Mouse (Mus musculus): ENCODE data around the gene Ccdc84. TPM values are rescaled to one million over a fixed set of nuclear protein-coding genes. Genes with fewer than 3 reads are reported as not detected.
A peak's percentile ranks its signal among the peaks of the same experiment; 100 is the strongest.
"Not testable (repeated sequence)": the region's sequence is repeated elsewhere in the genome, so short reads cannot be mapped to it uniquely, and the experiment has no call there.

The Ccdc84 gene
- polyA plus RNA-seq, 1 experiment from 2014 or later = 28.7 TPM

DNA sequence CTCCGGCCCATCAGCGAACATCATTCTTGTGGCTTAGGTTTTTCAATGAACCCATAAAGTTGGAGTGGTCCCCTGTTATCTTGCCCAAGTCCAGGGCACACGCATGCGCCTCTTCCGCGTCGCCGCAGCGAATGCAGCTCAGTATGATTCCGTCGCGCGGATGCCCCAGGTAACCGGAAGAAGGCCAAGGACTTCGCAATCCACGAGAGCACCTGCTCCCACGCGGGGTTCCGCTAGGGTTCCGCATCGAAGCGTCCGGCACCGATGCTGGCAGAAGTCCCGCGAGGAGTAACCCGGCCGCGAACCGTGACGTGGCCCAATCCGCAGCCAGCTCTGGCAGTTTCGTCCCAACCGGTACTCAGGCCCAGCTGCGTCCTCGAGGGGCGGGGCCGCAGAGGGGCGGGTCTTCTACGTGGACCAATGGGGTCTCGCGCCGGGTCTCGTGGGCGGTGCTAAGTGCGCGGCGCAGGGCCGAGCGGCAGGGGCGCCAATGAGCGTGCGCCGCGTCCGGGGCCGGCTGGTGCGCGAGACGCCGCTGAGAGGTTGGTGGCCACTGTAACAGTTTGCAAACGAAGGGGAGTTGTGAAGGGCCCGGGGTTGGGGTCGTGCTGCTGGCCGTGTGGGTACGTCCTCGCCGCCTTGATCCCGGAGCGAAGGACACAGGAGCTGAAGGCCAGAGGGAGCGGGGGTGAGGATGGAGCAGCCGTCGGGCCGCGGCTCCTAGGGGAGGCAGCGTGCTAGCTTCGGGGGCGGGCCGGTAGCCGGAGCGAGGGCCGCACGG lies 39.1 kb downstream of the Ccdc84 start, which contains the start of gene Hyou1:
Hyou1 (plus strand) TSS at position 437 of the 781 bp plus-strand sequence.
- Histone ChIP-seq H3K9me3 (no peaks in the 10 kb centered on the region), H3K9ac (peak within 1 kb of the TSS; percentile 97), H3K27ac (replicated peaks) (peak within 1 kb of the TSS; percentile 95), H3K4me1 (replicated peaks) (peaks cover 31% of the 10 kb centered on the region), H3K4me3 (peak within 1 kb of the TSS; percentile 85), H3K36me3 (peaks cover 36% of the 10 kb centered on the region), H3K27me3 (no peaks in the 10 kb centered on the region), H3K4me2 (peak within 1 kb of the TSS; percentile 98)
- WGBS = under 1% methylated on average over 83 of the region's 83 CpGs
- peak; percentile 97 for ATAC-seq (ENCODE audit: low read depth)

DNA sequence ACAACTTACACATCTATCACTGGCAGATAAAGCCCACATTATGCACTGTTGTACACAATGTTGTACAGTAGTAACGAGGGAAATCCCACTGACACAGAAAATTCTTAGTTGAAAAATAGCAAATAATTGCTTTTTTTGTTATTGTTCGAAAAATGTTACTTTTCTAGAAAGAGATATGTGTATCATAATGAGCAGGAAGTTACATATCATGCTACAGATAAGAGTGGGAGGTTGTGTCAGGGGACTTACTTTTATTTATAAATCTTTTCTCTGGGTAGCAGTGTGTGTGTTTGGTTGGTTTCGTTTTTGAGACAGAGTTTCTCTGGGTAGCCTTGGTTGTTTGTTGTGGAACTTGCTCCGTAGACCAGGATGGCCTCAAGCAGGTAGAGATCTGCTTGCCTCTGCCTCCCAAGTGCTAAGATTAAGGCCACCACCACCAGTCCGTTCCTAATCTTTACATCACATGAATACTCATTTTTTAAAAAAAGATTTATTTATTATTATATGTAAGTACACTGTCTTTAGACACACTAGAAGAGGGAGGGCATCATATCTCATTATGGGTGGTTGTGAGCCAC lies 40.1 kb downstream of the Ccdc84 start:
- H3K36me3 ChIP-seq = peaks cover 26% of the 10 kb centered on the region
- peak overlapping the region; percentile 95 for H3K27ac ChIP-seq (replicated peaks)
- peak overlapping the region; percentile 80 for H3K9ac ChIP-seq
- peak; percentile 16; the same call in 1 of the 2 replicates for ATAC-seq (ENCODE audit: low read depth)
- H3K4me1 ChIP-seq (replicated peaks) = peaks cover 31% of the 10 kb centered on the region
- H3K27me3 ChIP-seq = no peaks in the 10 kb centered on the region
- H3K4me3 ChIP-seq = peak overlapping the region; percentile 85
- H3K4me2 ChIP-seq = peak overlapping the region; percentile 77
- WGBS = 88% methylated on average over 5 of the region's 5 CpGs
- no peaks in the 10 kb centered on the region for H3K9me3 ChIP-seq

DNA sequence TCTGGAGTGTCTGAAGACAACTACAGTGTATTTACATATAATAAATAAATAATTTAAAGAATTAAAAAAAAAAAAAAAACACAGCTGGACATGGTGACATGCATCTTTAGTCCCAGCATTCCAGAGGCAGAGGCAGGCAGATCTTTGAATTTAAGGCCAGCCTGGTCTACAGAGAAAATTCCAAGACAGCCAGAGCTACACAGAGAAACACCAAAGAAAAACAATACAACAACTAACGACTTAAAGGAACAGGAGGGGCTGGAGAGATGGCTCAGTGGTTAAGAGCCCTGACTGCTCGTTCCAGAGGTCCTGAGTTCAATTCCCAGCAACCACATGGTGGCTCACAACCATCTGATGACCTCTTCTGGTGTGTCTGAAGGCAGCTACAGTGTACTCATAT lies 41.0 kb downstream of the Ccdc84 start:
- WGBS = 94% methylated on average over 2 of the region's 2 CpGs
- ATAC-seq (ENCODE audit: low read depth); H3K27me3 ChIP-seq; H3K27ac ChIP-seq (replicated peaks); H3K9ac ChIP-seq; H3K9me3 ChIP-seq; H3K4me3 ChIP-seq; H3K4me2 ChIP-seq: not testable (repeated sequence)
- H3K4me1 ChIP-seq (replicated peaks) = peaks cover 31% of the 10 kb centered on the region
- peaks cover 17% of the 10 kb centered on the region for H3K36me3 ChIP-seq

DNA sequence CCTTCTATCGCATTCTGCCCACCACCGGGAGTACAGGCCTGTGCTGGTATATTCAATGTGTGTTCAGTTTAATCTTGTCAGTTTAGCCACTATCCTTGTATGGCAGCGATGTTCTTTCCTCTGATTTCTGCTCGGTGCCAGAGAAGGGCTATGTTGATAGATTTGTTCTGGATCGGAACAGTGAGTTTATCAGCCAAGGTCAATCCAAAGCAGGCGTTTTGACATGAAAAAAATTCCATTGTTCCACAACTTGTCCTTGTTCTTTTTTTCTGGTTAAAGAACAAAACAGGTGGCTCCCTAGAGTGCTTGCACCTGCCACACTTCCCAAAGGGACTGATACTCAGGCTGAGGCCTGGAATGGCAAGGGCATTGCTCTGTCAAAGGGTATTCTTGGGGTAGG lies 42.2 kb downstream of the Ccdc84 start:
- 94% methylated on average over 6 of the region's 6 CpGs for WGBS
- ATAC-seq (ENCODE audit: low read depth) = no peak
- Histone ChIP-seq H3K9me3 (no peaks in the 10 kb centered on the region), H3K36me3 (peaks cover 5% of the 10 kb centered on the region), H3K9ac (no peak overlapping the region), H3K27me3 (no peaks in the 10 kb centered on the region), H3K4me3 (no peak overlapping the region), H3K4me2 (no peak overlapping the region), H3K4me1 (replicated peaks) (peaks cover 28% of the 10 kb centered on the region), H3K27ac (replicated peaks) (no peak overlapping the region)

DNA sequence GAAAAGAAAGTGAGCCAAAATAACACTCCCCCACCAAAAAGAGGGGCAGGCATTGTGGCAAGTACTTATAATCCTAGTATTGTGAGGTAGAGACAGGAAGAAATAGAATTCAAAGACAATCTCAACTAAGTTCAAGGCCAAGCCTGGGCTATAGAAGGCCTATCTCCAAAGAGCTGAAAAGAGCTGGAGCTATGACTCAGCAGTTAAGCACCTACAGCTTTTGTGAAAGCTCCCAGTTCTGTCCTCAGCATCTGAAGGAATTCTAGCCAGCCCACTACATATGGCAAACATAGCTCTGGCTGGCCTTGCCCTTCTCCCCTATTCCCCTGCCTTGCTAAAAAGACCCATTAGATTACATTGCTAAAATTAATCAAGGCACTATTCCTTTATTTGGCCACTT lies 45.0 kb downstream of the Ccdc84 start:
- H3K4me1 ChIP-seq (replicated peaks) = peaks cover 10% of the 10 kb centered on the region
- no peak overlapping the region for H3K4me2 ChIP-seq
- H3K9ac ChIP-seq = no peak overlapping the region
- no peaks in the 10 kb centered on the region for H3K27me3 ChIP-seq
- no peaks in the 10 kb centered on the region for H3K36me3 ChIP-seq
- ATAC-seq (ENCODE audit: low read depth) = no peak
- H3K9me3 ChIP-seq = no peaks in the 10 kb centered on the region
- H3K4me3 ChIP-seq = no peak overlapping the region
- H3K27ac ChIP-seq (replicated peaks) = no peak overlapping the region

DNA sequence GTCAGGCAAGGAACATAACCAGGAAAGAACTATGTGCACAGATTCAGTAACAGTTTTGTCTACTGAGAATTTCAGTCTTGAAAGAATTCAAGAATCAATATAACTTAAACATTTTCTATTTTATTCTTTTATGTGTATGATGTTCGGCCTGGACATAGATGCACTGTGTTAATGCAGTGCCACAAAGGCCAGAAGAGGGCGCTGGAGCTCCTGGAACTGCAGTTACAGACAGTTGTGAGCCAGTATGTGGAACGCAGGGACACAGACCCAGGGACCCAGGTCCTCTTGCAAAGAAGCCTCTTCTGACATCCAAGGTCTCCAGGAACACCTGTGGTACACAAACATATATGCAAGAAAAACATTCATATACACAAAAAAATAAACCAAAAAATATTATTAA lies 53.9 kb downstream of the Ccdc84 start:
- Histone ChIP-seq H3K27me3 (no peaks in the 10 kb centered on the region), H3K9me3 (no peaks in the 10 kb centered on the region), H3K4me1 (replicated peaks) (peaks cover 9% of the 10 kb centered on the region), H3K27ac (replicated peaks) (no peak overlapping the region), H3K4me2 (no peak overlapping the region), H3K4me3 (no peak overlapping the region), H3K9ac (no peak overlapping the region), H3K36me3 (peaks cover 5% of the 10 kb centered on the region)
- ATAC-seq (ENCODE audit: low read depth) = no peak
- WGBS = 62% methylated on average over 3 of the region's 3 CpGs

DNA sequence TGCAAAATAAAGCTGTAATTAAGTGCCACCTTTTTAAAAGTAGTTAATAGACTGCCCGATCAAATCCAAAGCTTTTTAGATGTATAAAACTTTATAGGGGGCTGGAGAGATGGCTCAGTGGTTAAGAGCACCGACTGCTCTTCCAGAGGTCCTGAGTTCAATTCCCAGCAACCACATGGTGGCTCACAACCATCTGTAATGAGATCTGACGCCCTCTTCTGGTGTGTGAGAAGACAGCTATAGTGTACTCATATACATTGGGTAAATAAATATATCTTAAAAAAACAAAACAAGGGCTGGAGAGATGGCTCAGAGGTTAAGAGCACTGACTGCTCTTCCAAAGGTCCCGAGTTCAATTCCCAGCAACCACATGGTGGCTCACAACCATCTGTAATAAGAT lies 56.4 kb downstream of the Ccdc84 start:
- not testable (repeated sequence) for H3K27me3 ChIP-seq; H3K9me3 ChIP-seq; H3K4me1 ChIP-seq (replicated peaks)
- H3K9ac ChIP-seq = peak overlapping the region; percentile 88
- peaks cover 28% of the 10 kb centered on the region for H3K36me3 ChIP-seq
- 45% methylated on average over 4 of the region's 4 CpGs for WGBS
- ATAC-seq (ENCODE audit: low read depth) = peak; percentile 36; the same call in 1 of the 2 replicates
- H3K27ac ChIP-seq (replicated peaks) = peak overlapping the region; percentile 81
- peak overlapping the region; percentile 97 for H3K4me3 ChIP-seq
- H3K4me2 ChIP-seq = peak overlapping the region; percentile 88

DNA sequence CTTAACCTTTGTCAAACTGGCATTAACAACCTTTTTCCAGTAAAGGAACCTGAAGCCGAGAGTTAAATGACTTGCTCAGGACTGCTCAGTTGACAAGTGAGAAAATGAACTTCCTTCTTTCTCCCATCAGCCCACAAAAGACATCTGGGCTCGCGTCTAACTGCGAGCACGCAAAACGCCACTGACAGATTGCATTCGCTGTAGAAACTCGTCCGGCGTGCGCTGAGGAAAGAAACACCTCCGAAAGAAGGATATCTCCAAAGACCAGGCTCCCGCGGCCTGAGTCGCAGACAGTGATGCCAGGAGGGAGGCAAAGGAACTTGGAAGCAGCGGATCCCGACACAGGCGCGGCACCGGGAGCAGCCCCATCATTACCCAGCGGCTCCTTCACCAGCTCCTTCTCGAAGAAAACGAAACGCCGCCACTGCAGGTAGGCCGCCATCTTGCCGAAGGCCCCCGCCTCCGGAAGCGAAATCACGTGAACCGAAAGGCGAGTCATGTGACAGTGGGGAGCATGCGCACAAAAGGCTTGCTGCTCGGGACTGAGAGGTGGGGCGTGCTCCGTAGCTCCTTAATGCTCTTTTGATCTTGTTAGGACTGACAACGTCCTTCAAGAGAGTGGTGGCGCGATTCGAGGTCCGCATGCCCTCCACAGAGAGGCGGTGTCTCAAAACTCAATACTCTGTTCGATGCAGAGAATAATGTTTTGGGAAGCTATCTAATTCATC lies 57.0 kb downstream of the Ccdc84 start, which contains the start of gene Vps11:
Vps11 (minus strand) TSS at position 481 of the 728 bp plus-strand sequence.
- no peaks in the 10 kb centered on the region for H3K27me3 ChIP-seq
- no peaks in the 10 kb centered on the region for H3K9me3 ChIP-seq
- peak within 1 kb of the TSS; percentile 81 for H3K27ac ChIP-seq (replicated peaks)
- H3K4me2 ChIP-seq = peak within 1 kb of the TSS; percentile 88
- peak within 1 kb of the TSS; percentile 88 for H3K9ac ChIP-seq
- peak within 1 kb of the TSS; percentile 97 for H3K4me3 ChIP-seq
- under 1% methylated on average over 44 of the region's 44 CpGs for WGBS
- ATAC-seq (ENCODE audit: low read depth) = peak; percentile 91
- H3K4me1 ChIP-seq (replicated peaks) = peaks cover 9% of the 10 kb centered on the region
- H3K36me3 ChIP-seq = peaks cover 34% of the 10 kb centered on the region

Small RNAs within 50 kb of the gene (microRNA-seq; reads per million reads assigned to microRNA genes)
- gene Mir7085 = not detected

Other genes with a start within 250 kb of the Ccdc84 start
- gene Cbl, start 184.5 kb downstream of the Ccdc84 start, polyA plus RNA-seq (2015; fragmentation: Nextera tagmentation; extraction: Ambion mirVana) = 20.1 and 21.1 TPM in 2 replicates
- gene Ccdc153, start 177.9 kb downstream of the Ccdc84 start, polyA plus RNA-seq (2015; fragmentation: Nextera tagmentation; extraction: Ambion mirVana) = not detected in 2 replicates
- 0.33 and 0.48 TPM in 2 replicates for gene Pdzd3, start 167.1 kb downstream of the Ccdc84 start, polyA plus RNA-seq (2015; fragmentation: Nextera tagmentation; extraction: Ambion mirVana)
- gene Nlrx1, start 150.0 kb downstream of the Ccdc84 start, polyA plus RNA-seq (2015; fragmentation: Nextera tagmentation; extraction: Ambion mirVana) = 4.5 and 4.7 TPM in 2 replicates
- 21.1 and 22.5 TPM in 2 replicates for gene Abcg4, start 130.0 kb downstream of the Ccdc84 start, polyA plus RNA-seq (2015; fragmentation: Nextera tagmentation; extraction: Ambion mirVana)
- gene Hinfp, start 112.9 kb downstream of the Ccdc84 start, polyA plus RNA-seq (2015; fragmentation: Nextera tagmentation; extraction: Ambion mirVana) = 25.1 and 31.9 TPM in 2 replicates
- 22.9 and 28.7 TPM in 2 replicates for gene C2cd2l, start 98.3 kb downstream of the Ccdc84 start, polyA plus RNA-seq (2015; fragmentation: Nextera tagmentation; extraction: Ambion mirVana)
- 37.3 and 41.2 TPM in 2 replicates for gene Dpagt1, start 92.5 kb downstream of the Ccdc84 start, polyA plus RNA-seq (2015; fragmentation: Nextera tagmentation; extraction: Ambion mirVana)
- 131 TPM in 2 replicates for gene H2afx, start 83.9 kb downstream of the Ccdc84 start, polyA plus RNA-seq (2015; fragmentation: Nextera tagmentation; extraction: Ambion mirVana)
- gene Hmbs, start 74.3 kb downstream of the Ccdc84 start, polyA plus RNA-seq (2015; fragmentation: Nextera tagmentation; extraction: Ambion mirVana) = 58.2 and 59.4 TPM in 2 replicates
- 36.5 and 39.2 TPM in 2 replicates for gene Vps11, start 56.9 kb downstream of the Ccdc84 start, polyA plus RNA-seq (2015; fragmentation: Nextera tagmentation; extraction: Ambion mirVana)
- gene Hyou1, start 39.1 kb downstream of the Ccdc84 start, polyA plus RNA-seq (2015; fragmentation: Nextera tagmentation; extraction: Ambion mirVana) = 26.4 and 29.6 TPM in 2 replicates
- 62.9 and 71.2 TPM in 2 replicates for gene Slc37a4, start 21.7 kb downstream of the Ccdc84 start, polyA plus RNA-seq (2015; fragmentation: Nextera tagmentation; extraction: Ambion mirVana)
- gene Rps25, start 11.4 kb downstream of the Ccdc84 start, polyA plus RNA-seq (2015; fragmentation: Nextera tagmentation; extraction: Ambion mirVana) = 1,179 TPM in 2 replicates
- gene Trappc4, start 11.0 kb downstream of the Ccdc84 start, polyA plus RNA-seq (2015; fragmentation: Nextera tagmentation; extraction: Ambion mirVana) = 324 and 343 TPM in 2 replicates
- gene Foxr1, start 22.6 kb upstream of the Ccdc84 start, polyA plus RNA-seq (2015; fragmentation: Nextera tagmentation; extraction: Ambion mirVana) = not detected in 2 replicates
- not detected in 2 replicates for gene Upk2, start 36.4 kb upstream of the Ccdc84 start, polyA plus RNA-seq (2015; fragmentation: Nextera tagmentation; extraction: Ambion mirVana)
- 9.4 and 9.6 TPM in 2 replicates for gene Bcl9l, start 64.3 kb upstream of the Ccdc84 start, polyA plus RNA-seq (2015; fragmentation: Nextera tagmentation; extraction: Ambion mirVana)
- not detected in 2 replicates for gene Cxcr5, start 143.3 kb upstream of the Ccdc84 start, polyA plus RNA-seq (2015; fragmentation: Nextera tagmentation; extraction: Ambion mirVana)
- 15.7 and 17.9 TPM in 2 replicates for gene Ddx6, start 186.3 kb upstream of the Ccdc84 start, polyA plus RNA-seq (2015; fragmentation: Nextera tagmentation; extraction: Ambion mirVana)

Data from neural tube, embryonic 13.5 days (tissue).